Mouse (Mus musculus): ENCODE data around the gene Tnik.

GRCm38 (mm10) chr3:28368746-28369145, 105.7 kb downstream of the Tnik start:
- TF ChIP-seq CTCF (conservative IDR thresholded peaks at IDR 0.05; ENCODE audit: insufficient read depth, insufficient read length, low read depth, low read length), result no peak
- TF ChIP-seq POLR2A (IDR thresholded peaks at IDR 0.05; ENCODE audit: low read depth, low read length), result no peak

Data from kidney, adult 2 months (tissue).